Mouse (Mus musculus) stomach, postnatal 0 days (tissue): ENCODE results near the gene Slc39a3. TPM values are rescaled to one million over a fixed set of nuclear protein-coding genes. Genes with fewer than 3 reads are reported as not detected.
A peak's percentile ranks its signal among the peaks of the same experiment; 100 is the strongest.

Source experiments
- ATAC-seq: fragments of 200-750 bp; cut with Nextera tagmentation; 2 replicates; pipeline ENCODE4 v1.8.0; 2017; ENCODE audit not compliant: low FRiP score, low TSS enrichment
- DNase-seq: peaks from one replicate; pipeline ENCODE4 v3.0.0-alpha.2; 2016; ENCODE audit warnings: low spot score
- H3K27ac ChIP-seq: fragments of 300-500 bp; sonication (generic); replicated peaks from 2 replicates; pipeline ENCODE4 v1.5.1; 2014; ENCODE audit warnings: mild to moderate bottlenecking, control low read depth
- H3K27me3 ChIP-seq: fragments of 300-500 bp; sonication (generic); 2 replicates; pipeline ENCODE4 v1.6.1; 2014; ENCODE audit warnings: low read length; ENCODE audit not compliant: control insufficient read depth, insufficient read depth
- H3K36me3 ChIP-seq: fragments of 300-500 bp; sonication (generic); 2 replicates; pipeline ENCODE4 v1.6.1; 2014; ENCODE audit warnings: low read length, mixed read lengths; ENCODE audit not compliant: control insufficient read depth, insufficient read depth
- H3K4me1 ChIP-seq: fragments of 300-500 bp; sonication (generic); replicated peaks from 2 replicates; pipeline ENCODE4 v1.6.1; 2014; ENCODE audit warnings: antibody characterized with exemption; ENCODE audit not compliant: control insufficient read depth, insufficient read depth
- H3K4me2 ChIP-seq: fragments of 300-500 bp; sonication (generic); replicated peaks from 2 replicates; pipeline ENCODE4 v1.6.1; 2014; ENCODE audit warnings: low read depth, mild to moderate bottlenecking, control low read depth, moderate library complexity
- H3K4me3 ChIP-seq: fragments of 300-500 bp; sonication (generic); 2 replicates; pipeline ENCODE4 v1.5.1; 2014; ENCODE audit warnings: low read depth, low read length, control low read depth
- H3K9ac ChIP-seq: fragments of 300-500 bp; sonication (generic); 2 replicates; pipeline ENCODE4 v1.6.1; 2014; ENCODE audit warnings: mild to moderate bottlenecking, low read length, control low read depth, mixed read lengths
- H3K9me3 ChIP-seq: fragments of 300-500 bp; sonication (generic); 2 replicates; pipeline ENCODE4 v1.6.1; 2016; ENCODE audit warnings: low read length; ENCODE audit not compliant: control insufficient read depth
- CTCF ChIP-seq: IDR thresholded peaks from 2 replicates; pipeline ENCODE4 v1.5.1; 2016; ENCODE audit warnings: antibody characterized with exemption, low read depth, mild to moderate bottlenecking, moderate library complexity
- EP300 ChIP-seq: optimal IDR thresholded peaks from 2 replicates; pipeline ENCODE3; 2016; ENCODE audit warnings: antibody characterized with exemption
- WGBS: fragments of 180-500 bp; shearing (Covaris S2); extraction: QIAGEN DNeasy Blood & Tissue Kit; methylation state at CpG from one replicate; pipeline ENCODE4 v1.1.7; 2014; 5-methylcytosine and 5-hydroxymethylcytosine counted together
- polyA plus RNA-seq: library from polyadenylated mRNA; unstranded; fragments of >200 nt; fragmentation: Nextera tagmentation; extraction: Ambion mirVana; gene quantifications from 2 replicates; pipeline ENCODE4 v1.2.1, GENCODE M21; 2015

Gene Slc39a3
- polyA plus RNA-seq, 1 experiment from 2014 or later: 11.0 TPM

GRCm38 (mm10) chr10:80999362-81000196 lies 37.6 kb downstream of the Slc39a3 start:
- no peak overlapping the region for H3K27ac ChIP-seq
- DNase-seq (peak; percentile 91), ATAC-seq (peak; percentile 81)
- H3K36me3 ChIP-seq: no peaks in the 10 kb centered on the region
- H3K9ac ChIP-seq: no peak overlapping the region
- no peak overlapping the region for H3K4me3 ChIP-seq
- TF ChIP-seq EP300: no peak
- TF ChIP-seq CTCF: peak; percentile 94
- H3K9me3 ChIP-seq: no peaks in the 10 kb centered on the region
- H3K27me3 ChIP-seq: no peaks in the 10 kb centered on the region
- H3K4me1 ChIP-seq: no peaks in the 10 kb centered on the region; the same call in 1 of the 2 replicates
- H3K4me2 ChIP-seq: no peak overlapping the region
- 23% methylated on average over 35 of the region's 37 CpGs for WGBS

- Histone ChIP-seq H3K9me3 (no peaks in the 10 kb centered on the region), H3K27me3 (no peaks in the 10 kb centered on the region), H3K4me2 (no peak overlapping the region), H3K9ac (no peak overlapping the region), H3K4me1 (no peaks in the 10 kb centered on the region; the same call in 1 of the 2 replicates), H3K27ac (no peak overlapping the region), H3K4me3 (no peak overlapping the region), H3K36me3 (no peaks in the 10 kb centered on the region)
- DNase-seq (peak; percentile 77), ATAC-seq (peak; percentile 51; the same call in 1 of the 2 replicates)
- 9% methylated on average over 12 of the region's 12 CpGs for WGBS
- TF ChIP-seq EP300 (no peak), CTCF (peak; percentile 79)
These were observed 38.4 kb downstream of the Slc39a3 start for GRCm38 (mm10) chr10:80998778-80999177.

GRCm38 (mm10) chr10:80998021-80998420 lies 39.2 kb downstream of the Slc39a3 start:
- no peak overlapping the region for H3K9ac ChIP-seq
- no peaks in the 10 kb centered on the region for H3K27me3 ChIP-seq
- ATAC-seq (no peak), DNase-seq (no peak)
- TF ChIP-seq CTCF: no peak
- no peak for TF ChIP-seq EP300
- H3K9me3 ChIP-seq: no peaks in the 10 kb centered on the region
- no peaks in the 10 kb centered on the region; the same call in 1 of the 2 replicates for H3K4me1 ChIP-seq
- WGBS: 37% methylated on average over 14 of the region's 14 CpGs
- H3K27ac ChIP-seq: no peak overlapping the region
- no peak overlapping the region for H3K4me3 ChIP-seq
- no peak overlapping the region for H3K4me2 ChIP-seq
- no peaks in the 10 kb centered on the region for H3K36me3 ChIP-seq

- no peaks in the 10 kb centered on the region for H3K36me3 ChIP-seq
- no peak overlapping the region for H3K27ac ChIP-seq
- H3K4me2 ChIP-seq: no peak overlapping the region
- ATAC-seq (no peak), DNase-seq (no peak)
- no peak for TF ChIP-seq CTCF
- no peak for TF ChIP-seq EP300
- H3K4me1 ChIP-seq: no peaks in the 10 kb centered on the region; the same call in 1 of the 2 replicates
- no peaks in the 10 kb centered on the region for H3K9me3 ChIP-seq
- WGBS: 78% methylated on average over 8 of the region's 8 CpGs
- H3K4me3 ChIP-seq: no peak overlapping the region
- no peak overlapping the region for H3K9ac ChIP-seq
- H3K27me3 ChIP-seq: no peaks in the 10 kb centered on the region
These were observed 39.9 kb downstream of the Slc39a3 start for GRCm38 (mm10) chr10:80997332-80997731.

- no peak for DNase-seq
- no peaks in the 10 kb centered on the region for H3K27me3 ChIP-seq
- H3K9me3 ChIP-seq: no peaks in the 10 kb centered on the region
- TF ChIP-seq CTCF: no peak
- no peak for TF ChIP-seq EP300
- H3K4me3 ChIP-seq: no peak overlapping the region
- no peak for ATAC-seq
- H3K27ac ChIP-seq: no peak overlapping the region
- 94% methylated on average over 8 of the region's 8 CpGs for WGBS
- H3K4me2 ChIP-seq: no peak overlapping the region
- H3K4me1 ChIP-seq: no peaks in the 10 kb centered on the region; the same call in 1 of the 2 replicates
- H3K9ac ChIP-seq: no peak overlapping the region
- H3K36me3 ChIP-seq: no peaks in the 10 kb centered on the region
These were observed 40.7 kb downstream of the Slc39a3 start for GRCm38 (mm10) chr10:80996501-80996900.

GRCm38 (mm10) chr10:80995091-80995632 lies 42.1 kb downstream of the Slc39a3 start:
- no peaks in the 10 kb centered on the region for H3K27me3 ChIP-seq
- H3K4me2 ChIP-seq: no peak overlapping the region; the same call in 1 of the 2 replicates
- no peak overlapping the region for H3K27ac ChIP-seq
- no peaks in the 10 kb centered on the region; the same call in 1 of the 2 replicates for H3K4me1 ChIP-seq
- ATAC-seq: no peak; the same call in 1 of the 2 replicates
- H3K4me3 ChIP-seq: no peak overlapping the region
- no peaks in the 10 kb centered on the region for H3K9me3 ChIP-seq
- peak; percentile 75 for DNase-seq
- TF ChIP-seq EP300 (no peak), CTCF (peak; percentile 100)
- 0 out of 2 replicates have a peak overlapping the region, but pooled peaks have one; percentile 27 for H3K9ac ChIP-seq
- 9% methylated on average over 21 of the region's 21 CpGs for WGBS
- H3K36me3 ChIP-seq: no peaks in the 10 kb centered on the region
